Mouse (Mus musculus) midbrain, postnatal 0 days (tissue): ENCODE results near the gene Ccdc18. TPM values are rescaled to one million over a fixed set of nuclear protein-coding genes. Genes with fewer than 3 reads are reported as not detected.
"Not testable (repeated sequence)": the region's sequence is repeated elsewhere in the genome, so short reads cannot be mapped to it uniquely, and the experiment has no call there.

Experiments used
- ATAC-seq: fragments of 200-750 bp; cut with Nextera tagmentation; 2 replicates; pipeline ENCODE4 v1.8.0; 2017; ENCODE audit warnings: moderate number of reproducible peaks, mild to moderate bottlenecking, moderate TSS enrichment, moderate library complexity; ENCODE audit not compliant: low FRiP score
- DNase-seq: peaks from one replicate; pipeline ENCODE4 v3.0.0-alpha.2; 2015; ENCODE audit warnings: low spot score
- H3K27ac ChIP-seq: fragments of 300-500 bp; sonication (generic); 2 replicates; pipeline ENCODE4 v1.5.1; 2014; ENCODE audit warnings: low read depth, mild to moderate bottlenecking, low read length, mixed read lengths
- H3K27me3 ChIP-seq: fragments of 300-500 bp; sonication (generic); 2 replicates; pipeline ENCODE4 v1.6.1; 2014; ENCODE audit warnings: low read length, control low read depth, mixed read lengths; ENCODE audit not compliant: insufficient read depth
- H3K36me3 ChIP-seq: fragments of 300-500 bp; sonication (generic); 2 replicates; pipeline ENCODE4 v1.6.1; 2014; ENCODE audit warnings: low read length, control low read depth, mixed read lengths; ENCODE audit not compliant: insufficient read depth
- H3K4me1 ChIP-seq: fragments of 300-500 bp; sonication (generic); 2 replicates; pipeline ENCODE4 v1.6.1; 2014; ENCODE audit warnings: mild to moderate bottlenecking, control low read depth, antibody characterized with exemption, low read length, mixed read lengths; ENCODE audit not compliant: insufficient read depth
- H3K4me2 ChIP-seq: fragments of 300-500 bp; sonication (generic); 2 replicates; pipeline ENCODE4 v1.6.1; 2014; ENCODE audit warnings: low read depth, mild to moderate bottlenecking, low read length, mixed read lengths; ENCODE audit not compliant: poor library complexity, severe bottlenecking
- H3K4me3 ChIP-seq: fragments of 300-500 bp; sonication (generic); 2 replicates; pipeline ENCODE4 v1.5.1; 2014; ENCODE audit warnings: low read depth, mild to moderate bottlenecking, low read length, moderate library complexity
- H3K9ac ChIP-seq: fragments of 300-500 bp; sonication (generic); replicated peaks from 2 replicates; pipeline ENCODE4 v1.6.1; 2014; ENCODE audit warnings: mild to moderate bottlenecking, low read length, moderate library complexity, mixed read lengths; ENCODE audit not compliant: poor library complexity, severe bottlenecking
- H3K9me3 ChIP-seq: fragments of 300-500 bp; sonication (generic); 2 replicates; pipeline ENCODE4 v1.6.1; 2016; ENCODE audit warnings: low read length, control low read depth
- CTCF ChIP-seq: IDR thresholded peaks from 2 replicates; pipeline ENCODE4 v1.5.1; 2016; ENCODE audit warnings: antibody characterized with exemption, mild to moderate bottlenecking
- WGBS: fragments of 180-500 bp; shearing (Covaris S2); extraction: QIAGEN DNeasy Blood & Tissue Kit; methylation state at CpG from one replicate; pipeline ENCODE4 v1.1.7; 2014; 5-methylcytosine and 5-hydroxymethylcytosine counted together
- polyA plus RNA-seq: library from polyadenylated mRNA; unstranded; fragments of >200 nt; fragmentation: Nextera tagmentation; extraction: Ambion mirVana; gene quantifications from 2 replicates; pipeline ENCODE4 v1.2.1, GENCODE M21; 2015
- total RNA-seq: library from RNA; depleted of rRNA; stranded (reverse); fragments of >200 nt; gene quantifications from 2 replicates; pipeline ENCODE4 v1.2.3, GENCODE M21; 2014; rRNA removed

The Ccdc18 gene
- 0.66 and 1.1 TPM in 2 replicates for total RNA-seq
- 1.4 and 2.0 TPM in 2 replicates for polyA plus RNA-seq

GRCm38 (mm10) chr5:108132441-108133243 lies at the start of gene Ccdc18, which contains the start of gene Tmed5:
Gene Ccdc18, plus strand, starts transcription at chr5:108132875.
Gene Tmed5, minus strand, starts transcription at chr5:108132620.
- Histone ChIP-seq H3K36me3 (no peaks in the 10 kb centered on the region), H3K27me3 (no peaks in the 10 kb centered on the region), H3K9me3 (no peaks in the 10 kb centered on the region), H3K9ac (peak within 1 kb of the TSS; percentile 84), H3K4me2 (peak within 1 kb of the TSS; percentile 77), H3K4me3 (peak within 1 kb of the TSS; percentile 87), H3K27ac (peak within 1 kb of the TSS; percentile 71), H3K4me1 (peaks cover 4% of the 10 kb centered on the region; the same call in 1 of the 2 replicates)
- peak; percentile 99 for DNase-seq
- peak; percentile 62 for TF ChIP-seq CTCF
- ATAC-seq = peak; percentile 97
- under 1% methylated on average over 53 of the region's 65 CpGs for WGBS

GRCm38 (mm10) chr5:108085440-108085839 lies 47.2 kb upstream of the Ccdc18 start:
- Histone ChIP-seq H3K27ac (no peak overlapping the region), H3K9me3 (no peaks in the 10 kb centered on the region), H3K4me3 (no peak overlapping the region), H3K4me1 (no peaks in the 10 kb centered on the region), H3K9ac (no peak overlapping the region), H3K36me3 (peaks cover 19% of the 10 kb centered on the region), H3K27me3 (no peaks in the 10 kb centered on the region), H3K4me2 (no peak overlapping the region)
- peak; percentile 55 for TF ChIP-seq CTCF
- WGBS = 98% methylated on average over 2 of the region's 2 CpGs
- DNase-seq (no peak), ATAC-seq (no peak)

- peaks cover 34% of the 10 kb centered on the region for H3K36me3 ChIP-seq
- H3K27me3 ChIP-seq, H3K9ac ChIP-seq, H3K9me3 ChIP-seq, H3K4me3 ChIP-seq, ATAC-seq, H3K4me2 ChIP-seq, H3K4me1 ChIP-seq, H3K27ac ChIP-seq, DNase-seq: not testable (repeated sequence)
- WGBS = 95% methylated on average over 8 of the region's 8 CpGs
Observed at GRCm38 (mm10) chr5:108092731-108093130, 39.9 kb upstream of the Ccdc18 start.

- Histone ChIP-seq H3K27ac (no peak overlapping the region), H3K9ac (no peak overlapping the region), H3K36me3 (peaks cover 33% of the 10 kb centered on the region), H3K4me1 (no peaks in the 10 kb centered on the region), H3K4me2 (no peak overlapping the region), H3K4me3 (no peak overlapping the region), H3K27me3 (no peaks in the 10 kb centered on the region), H3K9me3 (no peaks in the 10 kb centered on the region)
- TF ChIP-seq CTCF = no peak
- ATAC-seq (no peak), DNase-seq (no peak)
- 95% methylated on average over 3 of the region's 3 CpGs for WGBS
Observed at GRCm38 (mm10) chr5:108097676-108098075, 35.0 kb upstream of the Ccdc18 start.

- no peak for TF ChIP-seq CTCF
- H3K36me3 ChIP-seq = peaks cover 42% of the 10 kb centered on the region
- ATAC-seq (no peak), DNase-seq (peak; percentile 4)
- H3K9me3 ChIP-seq = no peaks in the 10 kb centered on the region
- no peaks in the 10 kb centered on the region for H3K4me1 ChIP-seq
- H3K4me2 ChIP-seq = no peak overlapping the region
- no peak overlapping the region for H3K9ac ChIP-seq
- no peaks in the 10 kb centered on the region for H3K27me3 ChIP-seq
- H3K27ac ChIP-seq = no peak overlapping the region
- H3K4me3 ChIP-seq = no peak overlapping the region
Observed at GRCm38 (mm10) chr5:108100196-108100595, 32.5 kb upstream of the Ccdc18 start.

- Histone ChIP-seq H3K9me3 (no peaks in the 10 kb centered on the region), H3K9ac (no peak overlapping the region), H3K27me3 (no peaks in the 10 kb centered on the region), H3K4me3 (no peak overlapping the region), H3K36me3 (peaks cover 34% of the 10 kb centered on the region), H3K4me1 (no peaks in the 10 kb centered on the region), H3K4me2 (no peak overlapping the region), H3K27ac (no peak overlapping the region)
- no peak for DNase-seq
- TF ChIP-seq CTCF = no peak
- no peak for ATAC-seq
- 81% methylated on average over 5 of the region's 5 CpGs for WGBS
Observed at GRCm38 (mm10) chr5:108104306-108104705, 28.4 kb upstream of the Ccdc18 start.
